Mouse (Mus musculus): ENCODE measurements around the gene Srek1.

- TF ChIP-seq POLR2A (IDR thresholded peaks at IDR 0.05; ENCODE audit: low read depth, low read length), result no peak
- no peak for TF ChIP-seq TBP (conservative IDR thresholded peaks at IDR 0.05; ENCODE audit: low read depth, low read length)
- no peak for TF ChIP-seq E2F4 (IDR thresholded peaks at IDR 0.05; ENCODE audit: insufficient replicate concordance, low read depth, low read length)
- no peak for TF ChIP-seq UBTF (IDR thresholded peaks at IDR 0.05; ENCODE audit: low read depth, low read length)
- TF ChIP-seq MAX (IDR thresholded peaks at IDR 0.05; ENCODE audit: low read length), result no peak
- no peak for TF ChIP-seq ZNF384 (IDR thresholded peaks at IDR 0.05; ENCODE audit: low read depth, low read length)
- TF ChIP-seq RCOR1 (conservative IDR thresholded peaks at IDR 0.05; ENCODE audit: low read depth, low read length), result no peak
- no peak for TF ChIP-seq POLR2AphosphoS2 (IDR thresholded peaks at IDR 0.05; ENCODE audit: low read depth, low read length)
- no peak for TF ChIP-seq MAFK (IDR thresholded peaks at IDR 0.05; ENCODE audit: insufficient replicate concordance, low read length)
- no peak for TF ChIP-seq HCFC1 (IDR thresholded peaks at IDR 0.05; ENCODE audit: low read depth, low read length)
These were observed 76.4 kb downstream of the Srek1 start for GRCm38 (mm10) chr13:103697993-103698392.

Measured in CH12.LX (cell line).